Mouse (Mus musculus): ENCODE results near the gene Kcna2. TPM values are rescaled to one million over a fixed set of nuclear protein-coding genes. Genes with fewer than 3 reads are reported as not detected.

The Kcna2 gene
- 0.07 and 0.09 TPM in 2 replicates for polyA plus RNA-seq (2016; fragmentation: Nextera tagmentation; extraction: Ambion mirVana)

DNA sequence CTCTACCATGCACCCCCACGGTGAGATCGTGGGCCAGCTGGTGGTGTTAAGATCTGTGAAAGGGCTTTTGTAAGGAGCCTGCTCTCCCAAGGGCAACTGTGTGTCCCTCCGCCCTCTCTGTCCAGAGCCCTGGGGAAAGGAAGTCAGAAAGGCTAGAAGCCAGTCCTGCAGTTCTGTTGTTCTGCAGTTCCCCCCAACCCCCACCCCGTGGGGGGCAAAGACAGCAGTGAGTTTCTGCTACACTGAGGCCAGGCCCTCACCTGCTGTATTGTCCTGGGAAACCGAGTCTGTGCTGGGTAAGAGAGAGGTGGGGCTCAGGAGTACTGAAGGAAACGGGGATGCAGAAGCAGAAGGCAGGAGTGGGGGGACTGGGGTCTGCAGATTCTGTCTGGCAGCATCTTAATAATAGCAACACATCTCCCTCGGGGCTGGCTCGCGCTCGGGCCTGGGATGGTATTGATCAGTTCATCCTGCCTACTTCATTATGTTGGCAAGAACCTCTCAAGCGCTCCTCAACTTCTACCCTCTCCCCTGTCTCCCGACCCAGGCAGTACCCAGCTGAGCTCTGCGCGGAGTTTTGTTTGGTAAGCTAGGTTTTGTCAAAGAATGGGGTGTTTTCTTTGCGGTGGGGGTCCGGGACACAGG is at the start of gene Kcna2:
Gene Kcna2, plus strand, starts transcription at position 336 of the 645 bp plus-strand sequence.
- Histone ChIP-seq H3K27ac (peak within 1 kb of the TSS; percentile 56), H3K4me1 (replicated peaks) (peaks cover 25% of the 10 kb centered on the region), H3K36me3 (no peaks in the 10 kb centered on the region), H3K27me3 (ENCODE audit: insufficient read depth, poor library complexity, severe bottlenecking) (peaks cover 54% of the 10 kb centered on the region), H3K4me3 (peak within 1 kb of the TSS; percentile 61), H3K9me3 (no peaks in the 10 kb centered on the region)
- WGBS, result 1% methylated on average over 16 of the region's 16 CpGs
- DNase-seq (ENCODE audit: low spot score), result peak; percentile 27

DNA sequence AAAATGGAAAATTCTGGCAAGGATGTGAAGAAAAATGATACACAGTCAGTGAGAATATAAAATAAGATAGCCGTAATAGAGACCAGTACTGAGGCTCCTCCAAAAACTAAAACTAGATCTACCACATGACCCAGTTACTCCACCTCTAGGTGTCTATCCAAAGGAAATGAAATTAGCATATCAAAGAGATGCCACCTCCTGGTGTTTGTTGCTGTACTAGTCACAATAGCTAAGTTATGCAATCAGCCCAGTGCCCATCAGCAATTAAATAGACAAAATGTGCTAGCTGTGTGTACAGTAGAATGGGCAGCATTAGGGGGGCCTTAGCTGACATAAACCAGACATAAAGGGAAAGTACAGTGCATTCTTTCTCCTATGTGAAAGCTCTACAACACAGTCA is 39.5 kb upstream of the Kcna2 start:
- 88% methylated on average over 1 of the region's 1 CpGs for WGBS
- Histone ChIP-seq H3K9me3 (no peaks in the 10 kb centered on the region), H3K27ac (no peak overlapping the region), H3K27me3 (ENCODE audit: insufficient read depth, poor library complexity, severe bottlenecking) (no peaks in the 10 kb centered on the region), H3K4me1 (replicated peaks) (no peaks in the 10 kb centered on the region), H3K4me3 (no peak overlapping the region), H3K36me3 (no peaks in the 10 kb centered on the region)
- no peak for DNase-seq (ENCODE audit: low spot score)

DNA sequence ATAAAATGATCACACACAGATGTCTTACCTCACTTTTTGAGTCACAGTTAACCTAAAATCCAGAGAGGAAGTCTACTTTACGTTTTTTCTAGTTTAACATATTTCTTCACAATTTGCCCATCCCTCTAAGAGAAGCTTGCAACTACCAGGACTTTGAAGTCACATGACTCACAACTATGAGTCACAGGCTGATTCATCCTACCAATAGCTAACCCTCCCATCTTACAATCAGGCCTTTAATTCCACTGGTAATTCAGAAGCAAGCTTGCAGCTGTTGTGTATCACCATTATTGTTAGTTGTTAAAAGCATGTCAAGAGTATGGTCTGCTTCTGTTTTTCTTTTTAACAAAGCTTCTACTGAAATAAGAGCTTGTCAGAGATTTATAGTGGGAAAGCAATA is 38.2 kb upstream of the Kcna2 start:
- H3K36me3 ChIP-seq, result no peaks in the 10 kb centered on the region
- no peak for DNase-seq (ENCODE audit: low spot score)
- no peak overlapping the region for H3K27ac ChIP-seq
- H3K4me1 ChIP-seq (replicated peaks), result no peaks in the 10 kb centered on the region
- 85% methylated on average over 1 of the region's 1 CpGs for WGBS
- H3K4me3 ChIP-seq, result no peak overlapping the region
- H3K9me3 ChIP-seq, result no peaks in the 10 kb centered on the region
- no peaks in the 10 kb centered on the region for H3K27me3 ChIP-seq (ENCODE audit: insufficient read depth, poor library complexity, severe bottlenecking)

DNA sequence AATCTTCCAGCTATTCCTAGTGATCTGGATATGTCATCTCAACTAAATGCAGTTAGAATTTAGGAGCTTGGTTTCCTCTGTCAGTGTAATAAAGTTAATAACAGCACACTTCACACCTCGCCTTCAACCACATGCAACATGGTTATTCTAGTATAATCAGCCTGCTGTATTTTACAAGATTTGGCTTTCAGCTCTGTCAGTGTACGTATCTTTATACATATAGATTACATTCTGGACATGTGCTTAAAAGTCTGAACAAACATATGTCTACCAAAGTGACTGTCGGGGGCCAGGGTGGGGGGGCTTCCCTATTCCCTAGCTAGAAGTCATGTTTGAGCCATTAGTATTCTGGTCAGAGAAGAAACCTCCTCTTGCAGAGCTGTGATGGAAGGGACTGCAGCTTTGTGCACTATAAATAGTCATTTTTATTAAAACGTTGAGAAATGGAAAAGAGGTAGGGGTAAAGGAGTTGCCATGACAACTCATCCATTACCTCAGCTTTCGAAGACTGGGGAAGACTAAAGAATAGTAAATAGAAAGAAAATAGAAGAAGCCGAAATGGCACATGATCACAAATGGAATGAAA is 35.3 kb upstream of the Kcna2 start:
- Histone ChIP-seq H3K4me1 (replicated peaks) (no peaks in the 10 kb centered on the region), H3K27me3 (ENCODE audit: insufficient read depth, poor library complexity, severe bottlenecking) (no peaks in the 10 kb centered on the region), H3K27ac (no peak overlapping the region), H3K9me3 (no peaks in the 10 kb centered on the region), H3K36me3 (no peaks in the 10 kb centered on the region), H3K4me3 (no peak overlapping the region)
- WGBS, result 84% methylated on average over 6 of the region's 6 CpGs
- no peak for DNase-seq (ENCODE audit: low spot score)

DNA sequence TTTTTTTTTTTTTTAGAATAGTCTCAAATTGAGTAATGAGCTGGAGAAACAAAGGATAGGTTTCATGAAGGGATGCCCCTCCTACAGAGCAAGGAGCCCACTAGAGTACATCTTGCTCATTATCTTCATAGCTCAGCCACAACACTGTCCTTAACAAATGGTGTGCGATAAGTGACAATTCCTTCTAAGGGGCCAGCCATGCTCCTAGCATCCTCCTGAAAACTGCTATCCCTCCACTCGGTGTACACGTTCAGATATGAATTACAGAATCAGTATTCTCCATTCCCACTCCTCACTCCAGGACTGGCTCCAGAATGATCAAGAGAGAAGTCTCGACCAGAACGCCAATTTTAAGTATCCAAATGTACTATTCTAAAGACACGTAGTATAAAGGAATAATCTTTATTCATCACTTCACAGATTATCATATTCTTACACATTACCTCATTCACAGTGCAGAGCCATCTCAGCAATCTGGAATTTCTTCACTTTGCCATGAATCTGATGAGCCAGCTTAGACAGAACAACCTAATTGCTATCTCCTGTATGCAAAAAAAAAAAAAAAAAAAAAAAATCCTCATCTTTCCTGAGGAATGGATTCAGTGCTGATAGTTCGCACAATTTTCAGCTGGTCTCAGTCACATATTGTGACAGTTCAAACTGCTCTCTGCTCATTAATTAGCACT is 34.6 kb upstream of the Kcna2 start:
- Histone ChIP-seq H3K4me3 (no peak overlapping the region), H3K36me3 (no peaks in the 10 kb centered on the region), H3K27me3 (ENCODE audit: insufficient read depth, poor library complexity, severe bottlenecking) (no peaks in the 10 kb centered on the region), H3K9me3 (no peaks in the 10 kb centered on the region), H3K4me1 (replicated peaks) (no peaks in the 10 kb centered on the region), H3K27ac (no peak overlapping the region)
- 89% methylated on average over 7 of the region's 7 CpGs for WGBS
- DNase-seq (ENCODE audit: low spot score), result no peak

DNA sequence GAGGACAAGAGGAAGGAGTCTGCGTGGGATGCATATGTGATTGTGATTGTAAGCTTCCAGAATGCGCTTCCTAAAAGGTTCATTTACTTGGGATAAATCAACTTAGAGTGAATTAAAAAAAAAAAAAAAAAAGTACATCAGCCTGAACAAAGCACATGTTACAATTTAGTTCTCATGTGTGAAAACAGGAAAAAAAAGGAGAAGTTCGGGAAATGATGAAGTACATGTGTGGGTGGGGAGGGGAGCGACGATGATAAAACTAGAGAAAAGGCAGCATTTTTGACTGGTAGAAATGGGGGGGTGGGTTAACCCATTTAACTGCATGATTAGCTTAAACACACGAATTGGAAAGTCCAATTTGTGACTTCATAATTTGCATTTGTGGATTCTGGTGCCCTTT is 33.7 kb upstream of the Kcna2 start:
- H3K4me3 ChIP-seq, result no peak overlapping the region
- no peaks in the 10 kb centered on the region for H3K27me3 ChIP-seq (ENCODE audit: insufficient read depth, poor library complexity, severe bottlenecking)
- H3K4me1 ChIP-seq (replicated peaks), result no peaks in the 10 kb centered on the region
- no peak overlapping the region for H3K27ac ChIP-seq
- WGBS, result 80% methylated on average over 6 of the region's 6 CpGs
- no peak for DNase-seq (ENCODE audit: low spot score)
- H3K9me3 ChIP-seq, result no peaks in the 10 kb centered on the region
- no peaks in the 10 kb centered on the region for H3K36me3 ChIP-seq

DNA sequence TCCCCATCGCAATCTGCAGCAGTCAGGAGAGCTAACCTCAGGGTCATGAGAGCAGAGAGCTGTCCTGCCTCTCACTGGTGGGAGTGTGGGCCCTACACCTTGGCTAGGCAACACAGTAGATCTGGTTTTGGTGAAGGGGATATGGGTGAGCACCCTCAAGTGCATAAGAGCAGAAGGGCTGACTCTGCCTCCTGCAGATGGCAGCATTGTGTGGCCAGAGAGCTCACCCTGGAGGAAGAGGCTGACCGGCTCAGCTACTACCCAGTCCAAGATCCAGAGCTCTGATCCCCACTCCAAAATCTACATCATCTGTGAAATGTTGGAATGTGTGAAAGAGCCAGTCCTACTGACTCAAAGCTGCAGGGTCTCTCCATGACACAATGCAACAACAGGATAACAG is 27.1 kb upstream of the Kcna2 start:
- Histone ChIP-seq H3K27ac (no peak overlapping the region), H3K27me3 (ENCODE audit: insufficient read depth, poor library complexity, severe bottlenecking) (no peaks in the 10 kb centered on the region), H3K9me3 (no peaks in the 10 kb centered on the region), H3K4me1 (replicated peaks) (no peaks in the 10 kb centered on the region), H3K4me3 (no peak overlapping the region), H3K36me3 (no peaks in the 10 kb centered on the region)
- no peak for DNase-seq (ENCODE audit: low spot score)
- WGBS, result 69% methylated on average over 2 of the region's 2 CpGs

DNA sequence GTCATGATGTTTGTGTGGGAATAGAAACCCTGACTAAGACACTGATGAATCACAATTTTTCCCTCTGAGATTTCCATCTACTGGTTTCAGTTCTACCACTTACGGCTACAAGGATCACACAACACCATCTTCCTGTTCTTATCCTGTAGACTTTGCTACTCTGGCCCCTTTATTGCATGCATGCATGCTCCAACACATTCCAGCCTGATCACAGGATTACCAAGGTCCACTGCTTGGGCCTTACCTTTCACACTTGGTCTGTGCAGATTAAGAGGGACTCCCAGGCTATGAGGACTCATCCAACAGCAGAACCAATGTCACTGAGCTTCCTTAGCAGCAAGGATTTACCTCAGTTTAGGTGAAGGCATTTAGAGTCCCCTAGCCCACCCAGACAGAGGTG is 25.2 kb upstream of the Kcna2 start:
- Histone ChIP-seq H3K27ac (no peak overlapping the region), H3K36me3 (no peaks in the 10 kb centered on the region), H3K4me3 (no peak overlapping the region), H3K27me3 (ENCODE audit: insufficient read depth, poor library complexity, severe bottlenecking) (no peaks in the 10 kb centered on the region), H3K9me3 (no peaks in the 10 kb centered on the region), H3K4me1 (replicated peaks) (no peaks in the 10 kb centered on the region)
- no peak for DNase-seq (ENCODE audit: low spot score)
- 93% methylated on average over 1 of the region's 1 CpGs for WGBS

DNA sequence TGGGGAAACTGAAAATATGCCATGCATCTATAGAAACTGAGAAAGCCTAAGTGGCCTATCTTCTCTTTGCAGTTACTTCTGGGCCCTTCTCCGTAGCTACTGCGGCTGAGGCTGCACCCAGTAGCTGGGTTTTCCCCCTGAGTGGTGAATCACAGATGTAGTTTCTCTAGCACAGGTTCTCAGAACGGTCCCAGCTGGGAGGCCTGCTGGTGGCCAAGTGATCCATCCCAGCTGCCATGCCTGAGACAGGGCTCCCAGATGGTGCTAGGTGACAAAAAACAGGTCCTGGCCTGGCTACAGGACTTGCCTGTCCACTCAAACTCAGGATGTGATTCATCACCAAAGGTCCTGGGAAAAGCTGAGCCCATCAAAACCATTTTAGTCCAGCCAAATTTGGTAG is 24.3 kb upstream of the Kcna2 start:
- Histone ChIP-seq H3K4me1 (replicated peaks) (no peaks in the 10 kb centered on the region), H3K27me3 (ENCODE audit: insufficient read depth, poor library complexity, severe bottlenecking) (no peaks in the 10 kb centered on the region), H3K4me3 (no peak overlapping the region), H3K27ac (no peak overlapping the region), H3K36me3 (no peaks in the 10 kb centered on the region), H3K9me3 (no peaks in the 10 kb centered on the region)
- no peak for DNase-seq (ENCODE audit: low spot score)
- 80% methylated on average over 3 of the region's 3 CpGs for WGBS

DNA sequence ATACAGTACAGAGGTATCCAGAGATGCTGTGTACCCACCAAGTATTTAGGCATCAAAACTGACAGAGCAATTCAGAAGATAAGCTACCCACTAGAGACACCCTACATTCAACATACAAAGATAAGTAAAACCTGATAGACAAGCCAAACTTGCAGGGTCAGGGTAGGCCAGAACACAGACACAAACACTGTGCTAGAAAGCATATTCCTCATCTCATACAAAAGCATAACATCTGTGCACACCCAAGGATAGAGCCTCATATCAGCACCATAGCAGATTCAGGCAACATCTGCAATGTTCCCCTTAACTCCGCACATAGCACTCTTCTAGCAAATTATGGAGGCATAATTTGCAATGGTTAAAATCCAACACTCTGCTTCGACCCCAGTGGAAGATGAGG is 23.8 kb upstream of the Kcna2 start:
- no peaks in the 10 kb centered on the region for H3K9me3 ChIP-seq
- H3K27me3 ChIP-seq (ENCODE audit: insufficient read depth, poor library complexity, severe bottlenecking), result no peaks in the 10 kb centered on the region
- no peak overlapping the region for H3K27ac ChIP-seq
- no peak overlapping the region for H3K4me3 ChIP-seq
- no peaks in the 10 kb centered on the region for H3K4me1 ChIP-seq (replicated peaks)
- DNase-seq (ENCODE audit: low spot score), result no peak
- no peaks in the 10 kb centered on the region for H3K36me3 ChIP-seq
- WGBS, result 91% methylated on average over 2 of the region's 2 CpGs

DNA sequence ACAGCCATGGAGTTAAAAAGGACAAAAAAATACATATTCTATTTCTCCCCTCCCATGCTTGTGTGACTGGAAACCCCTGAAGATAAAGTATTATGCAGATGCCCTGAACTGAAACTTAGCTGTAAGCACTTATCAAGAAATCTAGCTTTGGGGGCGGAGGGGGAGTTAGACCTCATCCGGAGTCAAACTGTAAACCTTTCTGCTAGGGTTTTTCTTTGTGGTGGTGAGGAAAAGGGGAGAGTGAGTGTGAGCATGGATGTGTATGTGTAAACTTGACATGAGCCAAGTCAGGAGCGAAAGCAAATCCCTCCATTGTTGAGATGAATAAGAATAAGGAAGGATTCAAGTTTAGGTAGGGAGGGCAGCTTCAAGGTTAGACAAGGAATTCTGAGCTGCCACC is 20.1 kb upstream of the Kcna2 start:
- no peaks in the 10 kb centered on the region for H3K4me1 ChIP-seq (replicated peaks)
- WGBS, result 85% methylated on average over 3 of the region's 3 CpGs
- no peaks in the 10 kb centered on the region for H3K36me3 ChIP-seq
- DNase-seq (ENCODE audit: low spot score), result no peak
- H3K27ac ChIP-seq, result no peak overlapping the region
- H3K27me3 ChIP-seq (ENCODE audit: insufficient read depth, poor library complexity, severe bottlenecking), result no peaks in the 10 kb centered on the region
- H3K4me3 ChIP-seq, result no peak overlapping the region
- no peaks in the 10 kb centered on the region for H3K9me3 ChIP-seq

DNA sequence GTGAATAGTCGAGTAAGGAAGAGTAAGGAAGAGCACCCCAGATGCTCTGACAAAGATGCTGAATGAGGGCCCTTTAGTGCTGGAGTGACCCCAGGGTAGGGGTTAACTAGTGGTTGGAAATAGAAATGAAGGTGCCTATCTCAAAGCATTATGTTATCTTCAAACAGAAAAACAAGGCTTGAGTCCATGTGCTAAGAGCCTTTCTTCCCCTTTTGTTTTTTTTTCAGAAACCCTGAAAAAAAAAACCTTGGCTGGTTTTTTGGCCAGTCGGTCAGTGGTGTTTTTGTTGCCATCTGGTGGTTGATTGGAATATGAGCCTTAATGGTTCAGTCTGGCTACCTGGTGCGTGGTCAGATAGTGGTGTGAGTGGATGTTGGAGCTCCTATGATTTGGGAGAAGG is 19.7 kb upstream of the Kcna2 start:
- no peak overlapping the region for H3K4me3 ChIP-seq
- no peak for DNase-seq (ENCODE audit: low spot score)
- H3K9me3 ChIP-seq, result no peaks in the 10 kb centered on the region
- no peak overlapping the region for H3K27ac ChIP-seq
- no peaks in the 10 kb centered on the region for H3K36me3 ChIP-seq
- no peaks in the 10 kb centered on the region for H3K27me3 ChIP-seq (ENCODE audit: insufficient read depth, poor library complexity, severe bottlenecking)
- no peaks in the 10 kb centered on the region for H3K4me1 ChIP-seq (replicated peaks)
- 26% methylated on average over 3 of the region's 3 CpGs for WGBS

DNA sequence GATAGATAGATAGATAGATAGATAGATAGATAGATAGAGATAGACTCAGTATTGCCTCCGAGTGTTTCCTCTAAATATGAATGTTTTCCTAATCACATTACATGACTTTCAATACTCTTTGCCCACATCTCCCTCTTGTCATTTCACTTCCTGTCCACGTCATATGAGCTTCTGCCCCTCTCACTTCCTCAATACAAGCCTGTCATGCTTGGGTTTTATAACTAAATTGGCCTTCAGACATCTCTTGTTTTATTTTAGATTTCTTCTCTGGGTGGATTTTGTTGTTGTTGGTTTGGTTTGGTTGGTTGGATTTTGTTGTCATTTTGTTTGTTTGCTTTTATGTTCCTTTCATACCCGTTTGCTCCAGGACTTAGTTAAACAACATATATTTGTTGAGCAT is 16.4 kb upstream of the Kcna2 start:
- no peak overlapping the region for H3K27ac ChIP-seq
- no peaks in the 10 kb centered on the region for H3K9me3 ChIP-seq
- no peaks in the 10 kb centered on the region for H3K36me3 ChIP-seq
- no peaks in the 10 kb centered on the region for H3K27me3 ChIP-seq (ENCODE audit: insufficient read depth, poor library complexity, severe bottlenecking)
- H3K4me1 ChIP-seq (replicated peaks), result no peaks in the 10 kb centered on the region
- H3K4me3 ChIP-seq, result no peak overlapping the region
- WGBS, result 84% methylated on average over 3 of the region's 3 CpGs
- DNase-seq (ENCODE audit: low spot score), result no peak
